Mouse (Mus musculus) bone marrow, adult 2 months (tissue): ENCODE results near the gene Sphk2. TPM values are rescaled to one million over a fixed set of nuclear protein-coding genes. Genes with fewer than 3 reads are reported as not detected.

Experiments used
- H3K27ac ChIP-seq: fragments of 200-500 bp; 2 replicates; pipeline ENCODE4 v1.5.1; 2012; ENCODE audit warnings: low read depth, mild to moderate bottlenecking, control low read depth, inconsistent platforms, low read length; ENCODE audit not compliant: control insufficient read depth, poor library complexity, insufficient read depth
- H3K4me1 ChIP-seq: fragments of 200-500 bp; 2 replicates; pipeline ENCODE4 v1.6.1; 2011; ENCODE audit warnings: low read length; ENCODE audit not compliant: control insufficient read depth, insufficient read depth
- H3K4me3 ChIP-seq: fragments of 200-500 bp; replicated peaks from 2 replicates; pipeline ENCODE3; 2011; ENCODE audit warnings: mild to moderate bottlenecking, low read depth, low read length, control low read depth; ENCODE audit not compliant: control insufficient read depth
- CTCF ChIP-seq: fragments of 200-500 bp; IDR thresholded peaks from 2 replicates; pipeline ENCODE4 v1.5.1; 2011; ENCODE audit warnings: low read length, control low read depth; ENCODE audit not compliant: control insufficient read depth, insufficient read depth
- POLR2A ChIP-seq: fragments of 200-500 bp; IDR thresholded peaks from 2 replicates; pipeline ENCODE4 v1.6.1; 2011; ENCODE audit warnings: low read depth, mild to moderate bottlenecking, control low read depth, low read length, borderline replicate concordance; ENCODE audit not compliant: control insufficient read depth
- WGBS: fragments of 180-500 bp; shearing (Covaris S2); methylation state at CpG from one replicate; pipeline ENCODE4 v1.1.7; 2018; 5-methylcytosine and 5-hydroxymethylcytosine counted together
- polyA plus RNA-seq: library from polyadenylated mRNA; stranded (reverse); fragments of >200 nt; gene quantifications from 2 replicates; pipeline ENCODE4 v1.2.4, GENCODE M21; 2011; ENCODE audit warnings: low replicate concordance; ENCODE audit not compliant: missing spikeins, insufficient read depth, insufficient read length

Sphk2 gene
- polyA plus RNA-seq, 1 experiment: 24.4 TPM

DNA sequence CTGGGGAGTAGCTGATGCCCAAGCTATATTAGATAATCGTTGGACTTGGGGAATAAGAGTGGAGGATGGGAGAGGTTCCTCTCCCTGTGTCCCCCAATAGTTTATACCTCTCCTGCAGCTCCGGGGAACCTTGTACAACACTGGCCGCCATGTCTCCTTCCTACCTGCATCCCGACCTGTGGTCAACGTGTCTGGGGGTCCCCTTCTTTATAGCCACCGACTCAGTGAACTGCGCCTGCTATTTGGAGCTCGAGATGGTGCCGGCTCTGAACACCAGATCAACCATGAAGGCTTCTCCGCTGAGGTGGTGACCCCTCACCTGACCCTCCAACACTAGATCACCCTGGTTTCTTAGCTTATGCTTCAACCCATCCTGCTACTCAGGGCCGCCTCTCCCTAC, 15.5 kb downstream of the Sphk2 start:
- Histone ChIP-seq H3K4me1 (peaks cover 2% of the 10 kb centered on the region; the same call in 1 of the 2 replicates), H3K4me3 (no peak overlapping the region), H3K27ac (no peak overlapping the region)
- TF ChIP-seq CTCF (no peak), POLR2A (no peak)
- 86% methylated on average over 11 of the region's 11 CpGs for WGBS

DNA sequence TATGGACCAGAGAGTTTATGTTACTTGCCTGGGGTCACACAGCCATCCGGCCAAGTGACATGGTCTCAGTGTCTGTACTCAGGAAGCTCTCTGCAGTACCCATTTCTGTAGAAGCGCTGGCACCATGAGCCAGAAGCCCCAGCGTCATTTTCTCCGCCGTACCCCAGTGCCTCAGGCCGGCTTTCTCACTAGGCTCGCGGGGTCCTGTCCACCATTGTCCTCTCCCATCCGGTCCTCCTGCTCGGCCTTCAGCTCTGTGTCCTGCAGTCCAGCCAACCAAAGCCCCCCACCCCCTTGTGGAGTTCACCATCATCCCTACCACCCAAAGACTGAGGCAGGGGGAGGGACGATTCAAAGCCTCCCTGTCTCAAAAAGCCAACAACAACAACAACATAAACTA, 16.2 kb downstream of the Sphk2 start:
- WGBS: 88% methylated on average over 11 of the region's 11 CpGs
- H3K4me3 ChIP-seq: no peak overlapping the region
- H3K4me1 ChIP-seq: no peaks in the 10 kb centered on the region; the same call in 1 of the 2 replicates
- H3K27ac ChIP-seq: no peak overlapping the region
- no peak for TF ChIP-seq POLR2A
- no peak for TF ChIP-seq CTCF

DNA sequence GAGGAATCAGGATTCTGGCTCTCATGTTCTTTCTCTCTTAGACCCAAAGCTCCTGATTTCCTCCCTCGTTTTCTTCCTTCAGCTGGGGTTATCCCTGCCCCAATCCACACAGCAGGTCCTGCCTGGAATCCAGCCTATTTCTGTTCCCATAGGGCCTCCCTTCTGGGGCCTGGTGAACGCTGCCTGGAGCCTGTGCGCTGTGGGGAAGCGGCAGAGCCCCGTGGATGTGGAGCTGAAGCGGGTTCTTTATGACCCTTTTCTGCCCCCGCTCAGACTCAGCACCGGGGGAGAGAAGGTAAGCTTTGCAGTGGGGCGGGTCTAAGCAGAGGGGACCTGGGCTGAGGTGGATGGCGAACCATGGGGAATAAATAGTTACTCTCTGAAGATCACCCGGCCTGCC, 16.7 kb downstream of the Sphk2 start:
- WGBS: 52% methylated on average over 11 of the region's 11 CpGs
- no peak overlapping the region for H3K27ac ChIP-seq
- TF ChIP-seq CTCF (no peak), POLR2A (no peak)

DNA sequence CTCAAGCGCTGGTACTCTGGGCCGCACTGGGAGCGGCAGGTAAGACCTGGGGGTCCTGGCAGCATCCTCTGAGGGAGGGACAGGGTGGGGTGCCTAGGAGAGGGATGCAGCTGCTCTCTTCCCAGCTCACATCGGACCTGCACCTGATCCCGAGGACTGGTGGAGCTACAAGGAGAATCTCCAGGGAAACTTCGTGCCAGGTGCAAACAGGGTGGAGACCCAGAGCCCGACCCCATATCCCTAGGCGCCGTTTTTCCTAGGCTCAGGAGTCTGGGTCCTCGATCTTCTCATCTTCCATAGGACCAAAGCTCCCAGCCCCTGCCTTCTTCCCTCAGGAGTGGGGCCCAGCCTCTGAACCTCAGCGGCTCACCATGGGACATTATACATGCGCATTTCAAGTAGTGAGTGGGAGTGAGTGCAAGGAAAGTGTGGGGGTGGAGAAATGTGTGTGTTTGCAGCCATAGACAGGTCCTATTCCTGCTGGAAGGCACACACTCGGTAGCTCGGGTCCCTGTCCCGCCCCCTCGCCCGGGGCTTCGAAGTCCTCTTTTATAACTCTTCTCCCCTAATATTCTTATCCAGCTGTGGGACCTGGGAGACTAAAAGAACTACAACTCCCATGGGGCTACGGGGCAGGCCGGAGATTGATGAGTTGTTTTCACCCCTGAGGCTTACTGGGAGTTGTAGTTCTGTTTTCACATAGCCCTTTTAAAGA, 17.3 kb downstream of the Sphk2 start:
- TF ChIP-seq POLR2A: no peak
- Histone ChIP-seq H3K4me1 (no peaks in the 10 kb centered on the region; the same call in 1 of the 2 replicates), H3K4me3 (no peak overlapping the region), H3K27ac (no peak overlapping the region)
- 2% methylated on average over 20 of the region's 20 CpGs for WGBS

More for the DNA sequence above, 16.7 kb downstream of the Sphk2 start:
- Histone ChIP-seq H3K4me1 (no peaks in the 10 kb centered on the region; the same call in 1 of the 2 replicates), H3K4me3 (no peak overlapping the region)

DNA sequence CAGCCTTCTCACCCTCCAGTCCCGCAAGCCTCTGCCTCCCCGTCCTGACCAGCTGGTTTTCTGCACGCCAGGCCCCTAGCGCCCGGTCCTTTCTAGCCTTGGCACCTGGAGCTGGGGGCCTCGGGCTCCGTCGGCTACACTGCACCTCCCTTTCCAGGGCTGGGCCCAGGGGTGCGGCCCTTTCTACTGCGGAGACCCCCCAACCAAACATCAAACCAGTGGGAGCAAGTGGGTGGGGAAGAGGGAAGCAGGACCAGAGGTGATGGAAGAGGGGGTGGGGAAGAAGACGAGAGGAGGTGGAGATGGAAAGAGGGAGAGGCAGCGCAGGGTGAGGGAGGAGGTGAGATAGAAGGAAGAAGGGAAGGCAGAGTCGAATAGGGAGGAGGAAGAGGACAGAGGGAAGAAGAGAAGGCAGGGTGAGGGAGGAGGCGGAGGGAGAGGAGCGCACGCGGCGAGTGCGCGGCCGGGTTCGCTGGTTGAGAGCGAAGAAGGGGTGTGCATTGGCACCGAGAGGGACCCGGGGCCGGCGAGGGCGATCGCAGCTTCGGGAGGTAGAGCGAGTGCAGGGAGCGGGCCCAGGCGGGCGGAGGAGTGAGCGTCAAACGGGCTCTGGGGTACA, 18.2 kb downstream of the Sphk2 start, which contains the start of gene Car11:
Car11 (plus strand) TSS at position 321 of the 619 bp plus-strand sequence.
- H3K27ac ChIP-seq: no peak within 1 kb of the TSS; the same call in 1 of the 2 replicates
- TF ChIP-seq POLR2A (no peak), CTCF (no peak)
- no peaks in the 10 kb centered on the region; the same call in 1 of the 2 replicates for H3K4me1 ChIP-seq
- 15% methylated on average over 36 of the region's 36 CpGs for WGBS
- no peak within 1 kb of the TSS for H3K4me3 ChIP-seq

DNA sequence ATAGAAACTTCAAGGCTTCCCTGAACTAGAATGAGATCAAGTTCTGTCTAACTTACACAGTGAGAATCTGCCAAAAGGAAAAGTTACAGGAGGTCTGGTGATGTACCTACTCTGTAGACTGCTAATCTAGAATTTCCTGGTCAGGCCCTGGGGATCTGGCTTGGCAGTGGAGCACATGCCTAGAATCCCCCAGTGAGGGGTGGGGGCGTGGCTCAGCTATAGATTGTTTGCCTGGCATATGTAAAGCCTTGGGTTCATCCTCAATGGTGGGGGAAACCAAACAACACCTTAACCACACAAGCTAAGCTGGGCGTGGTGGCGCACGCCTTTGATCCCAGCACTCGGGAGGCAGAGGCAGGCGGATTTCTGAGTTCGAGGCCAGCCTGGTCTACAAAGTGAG, 19.9 kb downstream of the Sphk2 start:
- 70% methylated on average over 7 of the region's 7 CpGs for WGBS
- TF ChIP-seq POLR2A: no peak
- TF ChIP-seq CTCF: no peak
- Histone ChIP-seq H3K27ac (no peak overlapping the region), H3K4me1 (no peaks in the 10 kb centered on the region), H3K4me3 (no peak overlapping the region)

DNA sequence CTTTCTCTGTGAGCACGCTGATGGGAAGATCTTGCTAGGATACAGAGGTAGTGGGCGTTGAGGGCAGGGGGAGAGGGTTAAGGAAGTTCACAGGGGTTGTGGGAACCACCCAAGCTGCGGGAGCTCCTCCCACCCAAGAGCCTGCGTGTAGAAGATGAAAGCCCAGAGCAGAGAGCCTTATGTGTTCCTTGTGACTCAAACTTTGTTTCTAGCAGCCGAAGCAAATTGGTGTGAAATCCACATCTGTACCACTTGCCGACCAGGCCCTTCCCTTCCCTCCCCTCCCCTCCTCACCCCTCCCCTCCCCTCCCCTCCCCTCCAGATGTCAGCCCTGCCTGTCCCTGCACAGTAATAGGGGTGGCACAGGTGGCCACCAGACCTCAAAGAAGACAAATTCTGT, 22.7 kb downstream of the Sphk2 start:
- no peak overlapping the region for H3K27ac ChIP-seq
- no peak for TF ChIP-seq CTCF
- TF ChIP-seq POLR2A: no peak
- no peak overlapping the region for H3K4me3 ChIP-seq
- H3K4me1 ChIP-seq: no peaks in the 10 kb centered on the region
- 27% methylated on average over 6 of the region's 6 CpGs for WGBS

DNA sequence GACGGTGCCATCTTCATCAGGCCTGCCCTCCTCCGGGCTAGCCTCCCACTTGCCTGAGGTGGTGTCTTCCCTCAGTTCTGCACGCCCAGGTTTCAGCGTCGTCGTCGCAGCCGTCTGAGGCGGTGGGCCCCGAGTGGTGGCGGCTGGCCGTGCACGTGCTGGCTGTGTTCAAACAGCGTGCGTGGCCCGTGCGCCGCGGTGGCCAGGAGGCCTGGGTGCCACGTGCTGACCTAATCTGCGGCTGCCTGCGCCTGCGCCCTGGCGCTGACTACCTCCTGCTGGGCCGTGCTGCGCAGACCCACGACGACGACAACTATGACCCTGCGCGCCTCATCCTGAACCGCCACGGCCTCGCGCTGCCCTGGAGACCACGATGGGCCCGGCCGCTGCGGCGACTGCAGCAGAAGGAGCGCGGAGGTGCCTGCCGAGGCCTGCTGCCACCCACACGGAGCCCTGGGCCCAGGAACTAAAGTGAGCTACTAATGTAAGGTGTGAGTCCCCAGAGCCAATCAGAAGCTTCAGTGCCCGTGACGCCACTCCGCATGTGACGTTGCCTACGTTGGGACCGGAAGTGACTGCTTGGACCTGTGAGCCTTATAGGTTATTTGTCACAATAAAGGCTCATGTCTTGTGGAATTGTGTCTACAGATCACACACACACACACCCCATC, 23.7 kb downstream of the Sphk2 start, which contains the start of gene Sec1:
Sec1 (minus strand) TSS at position 482 of the 671 bp plus-strand sequence.
- WGBS: 92% methylated on average over 50 of the region's 50 CpGs
- H3K27ac ChIP-seq: no peak within 1 kb of the TSS
- no peak within 1 kb of the TSS for H3K4me3 ChIP-seq
- no peak for TF ChIP-seq CTCF
- TF ChIP-seq POLR2A: no peak
- no peaks in the 10 kb centered on the region for H3K4me1 ChIP-seq
